Mouse (Mus musculus) limb, embryonic 15.5 days (tissue): ENCODE data around the gene Hbp1. TPM values are rescaled to one million over a fixed set of nuclear protein-coding genes. Genes with fewer than 3 reads are reported as not detected.

ENCODE experiments used
- ATAC-seq: fragments of 200-750 bp; cut with Nextera tagmentation; 2 replicates; pipeline ENCODE4 v1.8.0; 2017; ENCODE audit warnings: low read depth, moderate TSS enrichment; ENCODE audit not compliant: insufficient number of reproducible peaks, low FRiP score, low TSS enrichment
- H3K27ac ChIP-seq: fragments of 300-500 bp; sonication (generic); 2 replicates; pipeline ENCODE4 v1.5.1; 2015; ENCODE audit warnings: moderate library complexity, mild to moderate bottlenecking, inconsistent platforms
- H3K27me3 ChIP-seq: fragments of 300-500 bp; sonication (generic); 2 replicates; pipeline ENCODE4 v1.6.1; 2015; ENCODE audit warnings: inconsistent platforms
- H3K36me3 ChIP-seq: fragments of 300-500 bp; sonication (generic); 2 replicates; pipeline ENCODE4 v1.6.1; 2015; ENCODE audit warnings: inconsistent platforms
- H3K4me1 ChIP-seq: fragments of 300-500 bp; sonication (generic); 2 replicates; pipeline ENCODE4 v1.6.1; 2015; ENCODE audit warnings: inconsistent platforms
- H3K4me2 ChIP-seq: fragments of 300-500 bp; sonication (generic); 2 replicates; pipeline ENCODE4 v1.6.1; 2015; ENCODE audit warnings: mild to moderate bottlenecking, inconsistent platforms
- H3K4me3 ChIP-seq: fragments of 300-500 bp; sonication (generic); 2 replicates; pipeline ENCODE4 v1.5.1; 2015; ENCODE audit warnings: mild to moderate bottlenecking, inconsistent platforms
- H3K9ac ChIP-seq: fragments of 300-500 bp; sonication (generic); 2 replicates; pipeline ENCODE4 v1.6.1; 2015; ENCODE audit warnings: inconsistent platforms
- H3K9me3 ChIP-seq: fragments of 300-500 bp; sonication (generic); 2 replicates; pipeline ENCODE4 v1.6.1; 2016; ENCODE audit warnings: inconsistent platforms
- WGBS: fragments of 180-500 bp; shearing (Covaris S2); methylation state at CpG from one replicate; pipeline ENCODE4 v1.1.7; 2015; 5-methylcytosine and 5-hydroxymethylcytosine counted together
- polyA plus RNA-seq: library from polyadenylated mRNA; unstranded; fragments of >200 nt; fragmentation: Nextera tagmentation; extraction: Ambion mirVana; gene quantifications from 2 replicates; pipeline ENCODE4 v1.2.1, GENCODE M21; 2015

Gene Hbp1
- 132 and 137 TPM in 2 replicates for polyA plus RNA-seq

GRCm38 (mm10) chr12:31949759-31950658 lies at the start of gene Hbp1:
TSS of gene Hbp1 (minus strand) at chr12:31950535.
- H3K27me3 ChIP-seq = no peaks in the 10 kb centered on the region
- WGBS = under 1% methylated on average over 50 of the region's 71 CpGs

GRCm38 (mm10) chr12:31998706-31999105 lies 48.4 kb upstream of the Hbp1 start:
- WGBS = 82% methylated on average over 5 of the region's 5 CpGs
- ATAC-seq = no peak
- no peaks in the 10 kb centered on the region for H3K4me1 ChIP-seq
- no peak overlapping the region for H3K4me2 ChIP-seq
- no peak overlapping the region for H3K4me3 ChIP-seq
- H3K27me3 ChIP-seq = no peaks in the 10 kb centered on the region
- H3K36me3 ChIP-seq = no peaks in the 10 kb centered on the region
- H3K9me3 ChIP-seq = no peaks in the 10 kb centered on the region
- no peak overlapping the region for H3K27ac ChIP-seq
- H3K9ac ChIP-seq = no peak overlapping the region

More at GRCm38 (mm10) chr12:31949759-31950658, at the start of gene Hbp1:
- no peaks in the 10 kb centered on the region for H3K36me3 ChIP-seq
- H3K27ac ChIP-seq = peak within 1 kb of the TSS; percentile 99
- no peaks in the 10 kb centered on the region for H3K9me3 ChIP-seq
- H3K4me2 ChIP-seq = peak within 1 kb of the TSS; percentile 78
- H3K4me1 ChIP-seq = no peaks in the 10 kb centered on the region
- ATAC-seq = peak; percentile 98
- peak within 1 kb of the TSS; percentile 82 for H3K9ac ChIP-seq
- H3K4me3 ChIP-seq = peak within 1 kb of the TSS; percentile 84

- Histone ChIP-seq H3K4me2 (no peak overlapping the region), H3K4me3 (no peak overlapping the region), H3K4me1 (no peaks in the 10 kb centered on the region), H3K9me3 (no peaks in the 10 kb centered on the region), H3K36me3 (no peaks in the 10 kb centered on the region), H3K27me3 (no peaks in the 10 kb centered on the region), H3K9ac (no peak overlapping the region), H3K27ac (no peak overlapping the region)
- ATAC-seq = no peak
- WGBS = 71% methylated on average over 3 of the region's 3 CpGs
Observed at GRCm38 (mm10) chr12:31997328-31997878, 47.1 kb upstream of the Hbp1 start.

GRCm38 (mm10) chr12:31996877-31997276 lies 46.5 kb upstream of the Hbp1 start:
- no peaks in the 10 kb centered on the region for H3K36me3 ChIP-seq

GRCm38 (mm10) chr12:31990575-31990974 lies 40.2 kb upstream of the Hbp1 start:
- Histone ChIP-seq H3K9me3 (no peaks in the 10 kb centered on the region), H3K27me3 (no peaks in the 10 kb centered on the region), H3K4me1 (no peaks in the 10 kb centered on the region), H3K9ac (no peak overlapping the region), H3K4me2 (no peak overlapping the region), H3K27ac (no peak overlapping the region), H3K4me3 (no peak overlapping the region), H3K36me3 (no peaks in the 10 kb centered on the region)
- 76% methylated on average over 4 of the region's 4 CpGs for WGBS
- ATAC-seq = no peak

More at GRCm38 (mm10) chr12:31996877-31997276, 46.5 kb upstream of the Hbp1 start:
- 71% methylated on average over 5 of the region's 5 CpGs for WGBS
- no peak for ATAC-seq
- no peak overlapping the region for H3K9ac ChIP-seq
- no peaks in the 10 kb centered on the region for H3K4me1 ChIP-seq
- no peak overlapping the region for H3K4me2 ChIP-seq
- H3K4me3 ChIP-seq = no peak overlapping the region
- H3K27ac ChIP-seq = no peak overlapping the region
- H3K9me3 ChIP-seq = no peaks in the 10 kb centered on the region
- no peaks in the 10 kb centered on the region for H3K27me3 ChIP-seq

- no peaks in the 10 kb centered on the region for H3K36me3 ChIP-seq
- no peak for ATAC-seq
- no peak overlapping the region for H3K4me3 ChIP-seq
- no peak overlapping the region for H3K4me2 ChIP-seq
- H3K27ac ChIP-seq = no peak overlapping the region
- H3K9ac ChIP-seq = no peak overlapping the region
- H3K4me1 ChIP-seq = peaks cover under 1% of the 10 kb centered on the region; the same call in 1 of the 2 replicates
- H3K27me3 ChIP-seq = no peaks in the 10 kb centered on the region
- no peaks in the 10 kb centered on the region for H3K9me3 ChIP-seq
Observed at GRCm38 (mm10) chr12:31989726-31990125, 39.4 kb upstream of the Hbp1 start.

GRCm38 (mm10) chr12:31986463-31986862 lies 36.1 kb upstream of the Hbp1 start:
- 88% methylated on average over 2 of the region's 2 CpGs for WGBS
- Histone ChIP-seq H3K9ac (no peak overlapping the region), H3K9me3 (no peaks in the 10 kb centered on the region), H3K27me3 (no peaks in the 10 kb centered on the region), H3K36me3 (no peaks in the 10 kb centered on the region), H3K4me2 (no peak overlapping the region), H3K4me1 (peaks cover 2% of the 10 kb centered on the region; the same call in 1 of the 2 replicates), H3K27ac (no peak overlapping the region), H3K4me3 (no peak overlapping the region)
- ATAC-seq = no peak

GRCm38 (mm10) chr12:31985738-31986137 lies 35.4 kb upstream of the Hbp1 start:
- no peaks in the 10 kb centered on the region for H3K9me3 ChIP-seq
- no peak for ATAC-seq
- H3K36me3 ChIP-seq = no peaks in the 10 kb centered on the region
- H3K27me3 ChIP-seq = no peaks in the 10 kb centered on the region
- H3K9ac ChIP-seq = no peak overlapping the region
- no peak overlapping the region for H3K4me2 ChIP-seq
- no peak overlapping the region for H3K27ac ChIP-seq
- no peak overlapping the region for H3K4me3 ChIP-seq
- WGBS = 89% methylated on average over 6 of the region's 6 CpGs
- peaks cover 2% of the 10 kb centered on the region; the same call in 1 of the 2 replicates for H3K4me1 ChIP-seq

- H3K4me3 ChIP-seq = no peak overlapping the region
- no peaks in the 10 kb centered on the region for H3K36me3 ChIP-seq
- ATAC-seq = no peak
- H3K27ac ChIP-seq = no peak overlapping the region
- peaks cover 2% of the 10 kb centered on the region; the same call in 1 of the 2 replicates for H3K4me1 ChIP-seq
- H3K9me3 ChIP-seq = no peaks in the 10 kb centered on the region
- no peaks in the 10 kb centered on the region for H3K27me3 ChIP-seq
- H3K9ac ChIP-seq = no peak overlapping the region
- WGBS = 60% methylated on average over 12 of the region's 12 CpGs
- no peak overlapping the region for H3K4me2 ChIP-seq
Observed at GRCm38 (mm10) chr12:31984664-31985063, 34.3 kb upstream of the Hbp1 start.

- Histone ChIP-seq H3K4me1 (peaks cover 2% of the 10 kb centered on the region; the same call in 1 of the 2 replicates), H3K4me3 (no peak overlapping the region), H3K9ac (no peak overlapping the region), H3K4me2 (no peak overlapping the region), H3K36me3 (no peaks in the 10 kb centered on the region), H3K27me3 (no peaks in the 10 kb centered on the region), H3K27ac (no peak overlapping the region), H3K9me3 (no peaks in the 10 kb centered on the region)
- 50% methylated on average over 2 of the region's 2 CpGs for WGBS
- ATAC-seq = no peak
Observed at GRCm38 (mm10) chr12:31984206-31984605, 33.9 kb upstream of the Hbp1 start.

GRCm38 (mm10) chr12:31983769-31984168 lies 33.4 kb upstream of the Hbp1 start:
- H3K36me3 ChIP-seq = no peaks in the 10 kb centered on the region
- 48% methylated on average over 6 of the region's 6 CpGs for WGBS

GRCm38 (mm10) chr12:31983238-31983637 lies 32.9 kb upstream of the Hbp1 start:
- Histone ChIP-seq H3K27me3 (no peaks in the 10 kb centered on the region), H3K9me3 (no peaks in the 10 kb centered on the region), H3K4me2 (no peak overlapping the region), H3K4me1 (peaks cover 2% of the 10 kb centered on the region; the same call in 1 of the 2 replicates), H3K36me3 (no peaks in the 10 kb centered on the region), H3K4me3 (no peak overlapping the region), H3K9ac (no peak overlapping the region), H3K27ac (no peak overlapping the region)
- ATAC-seq = no peak
- 41% methylated on average over 7 of the region's 7 CpGs for WGBS

More at GRCm38 (mm10) chr12:31983769-31984168, 33.4 kb upstream of the Hbp1 start:
- no peak overlapping the region for H3K4me2 ChIP-seq
- no peaks in the 10 kb centered on the region for H3K9me3 ChIP-seq
- H3K9ac ChIP-seq = no peak overlapping the region
- peaks cover 2% of the 10 kb centered on the region; the same call in 1 of the 2 replicates for H3K4me1 ChIP-seq
- no peak overlapping the region for H3K4me3 ChIP-seq
- H3K27me3 ChIP-seq = no peaks in the 10 kb centered on the region
- no peak for ATAC-seq
- no peak overlapping the region for H3K27ac ChIP-seq
